8 mouse cellular contexts compared by ENCODE assay signal in the genomic region with DNA sequence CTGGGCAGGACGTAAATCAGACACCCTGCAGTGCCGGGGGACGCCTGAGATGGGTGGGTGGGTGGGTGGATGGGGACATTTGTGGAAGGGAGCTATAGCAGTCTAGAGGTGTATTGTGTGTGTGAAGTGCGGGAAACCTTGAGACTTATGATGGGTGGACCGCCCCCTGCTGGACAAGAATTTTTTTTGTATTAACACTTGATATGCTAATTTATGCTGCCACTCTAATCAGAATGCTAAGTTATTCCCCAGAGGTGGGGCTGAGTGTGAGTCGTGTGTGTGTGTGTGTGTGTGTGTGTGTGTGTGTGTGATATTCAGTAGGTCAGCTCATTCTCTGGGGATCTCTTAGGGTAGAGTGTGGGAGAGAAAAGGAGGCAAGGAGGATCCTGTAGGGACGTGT. TPM values are rescaled to one million over a fixed set of nuclear protein-coding genes. Genes with fewer than 3 reads are reported as not detected.
DNase-seq lines count a peak whose midpoint lies in the region; ATAC-seq and TF ChIP-seq lines count a peak whose summit lies in the region.

No protein-coding gene starts in this region.

- peak overlapping the region; percentile 93 for H3K27ac ChIP-seq in forebrain, embryonic 14.5 days (ENCODE audit: low read depth, low read length)
- no peak overlapping the region for H3K27ac ChIP-seq in liver, postnatal 0 days (ENCODE audit: low read depth)

- H3K4me1 ChIP-seq in megakaryocyte, embryonic 14.5 days, result peaks cover 61% of the 10 kb centered on the region
- peaks cover 26% of the 10 kb centered on the region for H3K4me1 ChIP-seq in forebrain, embryonic 14.5 days (ENCODE audit: control insufficient read depth, insufficient read depth, low read length)
- peaks cover 36% of the 10 kb centered on the region for H3K4me1 ChIP-seq in liver, postnatal 0 days (ENCODE audit: insufficient read depth)

- ATAC-seq in megakaryocyte, adult 5-6 weeks (ENCODE audit: poor library complexity, severe bottlenecking), result no peak
- ATAC-seq in forebrain, embryonic 14.5 days, result peak; percentile 6; the same call in 1 of the 2 replicates
- no peak for ATAC-seq in liver, postnatal 0 days
- no peak for ATAC-seq in monocyte, adult 5-6 weeks (replicated peaks; ENCODE audit: insufficient number of reproducible peaks, low FRiP score, low TSS enrichment, poor library complexity, severe bottlenecking)
- ATAC-seq in inflammation-experienced regulatory T-cells, adult 6 months, result no peak

- TF ChIP-seq EP300 in liver, postnatal 0 days (IDR thresholded peaks at IDR 0.05; ENCODE audit: low read depth), result no peak

- no peaks in the 10 kb centered on the region for H3K36me3 ChIP-seq in megakaryocyte, embryonic 14.5 days (replicated peaks; ENCODE audit: low read length)
- peaks cover 12% of the 10 kb centered on the region for H3K36me3 ChIP-seq in forebrain, embryonic 14.5 days (ENCODE audit: control insufficient read depth, insufficient read depth, low read length)
- H3K36me3 ChIP-seq in liver, postnatal 0 days (replicated peaks; ENCODE audit: insufficient read depth, low read length), result no peaks in the 10 kb centered on the region

- H3K4me3 ChIP-seq in megakaryocyte, embryonic 14.5 days (replicated peaks), result peak overlapping the region; percentile 97
- peak overlapping the region; percentile 74 for H3K4me3 ChIP-seq in forebrain, embryonic 14.5 days (ENCODE audit: low read depth, low read length)
- H3K4me3 ChIP-seq in liver, postnatal 0 days (ENCODE audit: low read depth, low read length), result no peak overlapping the region

- peak; percentile 53; the same call in 1 of the 2 replicates for TF ChIP-seq CTCF in brain, embryonic 14.5 days (IDR thresholded peaks at IDR 0.05; ENCODE audit: borderline replicate concordance, extremely low read depth, insufficient read depth, insufficient read length)
- peak; percentile 53 for TF ChIP-seq CTCF in liver, postnatal 0 days (IDR thresholded peaks at IDR 0.05; ENCODE audit: low read depth)

- H3K9me3 ChIP-seq in megakaryocyte, embryonic 14.5 days, result peaks cover 10% of the 10 kb centered on the region
- no peaks in the 10 kb centered on the region for H3K9me3 ChIP-seq in forebrain, embryonic 14.5 days (replicated peaks; ENCODE audit: control insufficient read depth, low read length)
- no peaks in the 10 kb centered on the region for H3K9me3 ChIP-seq in liver, postnatal 0 days (ENCODE audit: low read length)

- WGBS in forebrain, embryonic 14.5 days, result 17% methylated on average over 7 of the region's 7 CpGs
- 39% methylated on average over 7 of the region's 7 CpGs for WGBS in liver, postnatal 0 days (ENCODE audit: insufficient replicate concordance)

- peak; percentile 94 for DNase-seq in brain, embryonic 14.5 days (ENCODE audit: low read depth)
- peak; percentile 93 for DNase-seq in forebrain, embryonic 14.5 days (ENCODE audit: low spot score)
- DNase-seq in liver, postnatal 0 days, result no peak
- DNase-seq in urinary bladder, postnatal 25 days (ENCODE audit: low spot score), result no peak

- no peak for TF ChIP-seq POLR2A in brain, embryonic 14.5 days (IDR thresholded peaks at IDR 0.05; ENCODE audit: borderline replicate concordance, extremely low read depth, insufficient read depth, insufficient read length, poor library complexity, severe bottlenecking)

- peaks cover 83% of the 10 kb centered on the region for H3K27me3 ChIP-seq in megakaryocyte, embryonic 14.5 days (replicated peaks)
- no peaks in the 10 kb centered on the region for H3K27me3 ChIP-seq in forebrain, embryonic 14.5 days (replicated peaks; ENCODE audit: control insufficient read depth, insufficient read depth, low read length)
- H3K27me3 ChIP-seq in liver, postnatal 0 days (ENCODE audit: insufficient read depth, low read length), result peaks cover 52% of the 10 kb centered on the region

- peak overlapping the region; percentile 86; the same call in 1 of the 2 replicates for H3K9ac ChIP-seq in forebrain, embryonic 14.5 days (ENCODE audit: low read length)
- no peak overlapping the region for H3K9ac ChIP-seq in liver, postnatal 0 days (replicated peaks)

- H3K4me2 ChIP-seq in forebrain, embryonic 14.5 days (ENCODE audit: low read length), result peak overlapping the region; percentile 95
- H3K4me2 ChIP-seq in liver, postnatal 0 days (ENCODE audit: low read depth, low read length), result no peak overlapping the region

RNA-seq across cellular contexts. Expression of a gene that starts 2.9 kb away (rescaled TPM):
- 1.2 TPM in 1 of 2 replicates, not detected in the other for polyA plus RNA-seq in megakaryocyte, embryonic 14.5 days (2012; ENCODE audit: insufficient read depth, low replicate concordance)
- not detected in 2 replicates for total RNA-seq in megakaryocyte, adult 5-6 weeks (2015)
- total RNA-seq in megakaryocyte, adult 5-6 weeks (2017), result not detected in 2 replicates
- 111 and 157 TPM in 2 replicates for polyA plus RNA-seq in brain, embryonic 14.5 days (2012; rRNA removed)
- polyA plus RNA-seq in forebrain, embryonic 14.5 days (2014; fragmentation: Nextera tagmentation; extraction: Ambion mirVana), result 167 and 205 TPM in 2 replicates
- 0.63 and 0.69 TPM in 2 replicates for polyA plus RNA-seq in liver, postnatal 0 days (2015; fragmentation: Nextera tagmentation; extraction: Ambion mirVana)
- not detected in 3 replicates for total RNA-seq in monocyte, adult 5-6 weeks (2017)
- 1 to 10 TPM in 1 of 3 experiments, under 1 TPM in 1, not detected in 1; 0.13 to 1.2 TPM for polyA plus RNA-seq in inflammation-experienced regulatory T-cells, adult 6 months (2017; shearing (Covaris generic))

RNA-seq across cellular contexts. Expression of a gene that starts 17.5 kb away (rescaled TPM):
- 12.7 and 22.8 TPM in 2 replicates for polyA plus RNA-seq in megakaryocyte, embryonic 14.5 days (2012; ENCODE audit: insufficient read depth, low replicate concordance)
- not detected in 2 replicates for total RNA-seq in megakaryocyte, adult 5-6 weeks (2015)
- not detected in 2 replicates for total RNA-seq in megakaryocyte, adult 5-6 weeks (2017)
- polyA plus RNA-seq in brain, embryonic 14.5 days (2012; rRNA removed), result 5.0 and 8.7 TPM in 2 replicates
- 5.7 and 9.8 TPM in 2 replicates for polyA plus RNA-seq in forebrain, embryonic 14.5 days (2014; fragmentation: Nextera tagmentation; extraction: Ambion mirVana)
- polyA plus RNA-seq in liver, postnatal 0 days (2015; fragmentation: Nextera tagmentation; extraction: Ambion mirVana), result 5.5 and 5.8 TPM in 2 replicates
- total RNA-seq in monocyte, adult 5-6 weeks (2017), result not detected in 3 replicates
- not detected for polyA plus RNA-seq in inflammation-experienced regulatory T-cells, adult 6 months (2017; shearing (Covaris generic))

RNA-seq across cellular contexts. Expression of a gene that starts 24.9 kb away (rescaled TPM):
- polyA plus RNA-seq in megakaryocyte, embryonic 14.5 days (2012; ENCODE audit: insufficient read depth, low replicate concordance), result 19.9 and 37.0 TPM in 2 replicates
- 6.1 and 7.3 TPM in 2 replicates for total RNA-seq in megakaryocyte, adult 5-6 weeks (2015)
- 2.6 and 5.3 TPM in 2 replicates for total RNA-seq in megakaryocyte, adult 5-6 weeks (2017)
- 43.0 and 43.8 TPM in 2 replicates for polyA plus RNA-seq in brain, embryonic 14.5 days (2012; rRNA removed)
- polyA plus RNA-seq in forebrain, embryonic 14.5 days (2014; fragmentation: Nextera tagmentation; extraction: Ambion mirVana), result 46.6 and 51.3 TPM in 2 replicates
- polyA plus RNA-seq in liver, postnatal 0 days (2015; fragmentation: Nextera tagmentation; extraction: Ambion mirVana), result 84.8 and 94.7 TPM in 2 replicates
- total RNA-seq in monocyte, adult 5-6 weeks (2017), result 2.6 to 4.4 TPM (median 4.2 TPM) in 3 replicates
- 10 to 100 TPM; 58.9 to 90.9 (median 63.6) TPM for polyA plus RNA-seq in inflammation-experienced regulatory T-cells, adult 6 months (2017; shearing (Covaris generic))

RNA-seq across cellular contexts. Expression of a gene that starts 58.4 kb away (rescaled TPM):
- 0.46 TPM in 1 of 2 replicates, not detected in the other for polyA plus RNA-seq in megakaryocyte, embryonic 14.5 days (2012; ENCODE audit: insufficient read depth, low replicate concordance)
- total RNA-seq in megakaryocyte, adult 5-6 weeks (2015), result not detected in 2 replicates
- 0.37 and 2.4 TPM in 2 replicates for total RNA-seq in megakaryocyte, adult 5-6 weeks (2017)
- 0.19 and 0.40 TPM in 2 replicates for polyA plus RNA-seq in brain, embryonic 14.5 days (2012; rRNA removed)
- 0.37 and 1.2 TPM in 2 replicates for polyA plus RNA-seq in forebrain, embryonic 14.5 days (2014; fragmentation: Nextera tagmentation; extraction: Ambion mirVana)
- polyA plus RNA-seq in liver, postnatal 0 days (2015; fragmentation: Nextera tagmentation; extraction: Ambion mirVana), result 1.9 and 3.3 TPM in 2 replicates
- total RNA-seq in monocyte, adult 5-6 weeks (2017), result 0.29 to 3.4 TPM in 2 of 3 replicates, not detected in the other
- 1 to 10 TPM in 2 of 3 experiments, under 1 TPM in 1; 0.91 to 1.9 (median 1.7) TPM for polyA plus RNA-seq in inflammation-experienced regulatory T-cells, adult 6 months (2017; shearing (Covaris generic))

Comparison
In these comparisons a context has a peak if more than half of its experiments do, and no peak if none do; other contexts are left out.
1. DNase-seq: peak in brain, embryonic 14.5 days (single experiment) and forebrain, embryonic 14.5 days (single experiment); none in liver, postnatal 0 days (single experiment) and urinary bladder, postnatal 25 days (single experiment).
2. RNA of a gene that starts 2.9 kb away (polyA plus RNA-seq): 167 to 205 TPM in forebrain, embryonic 14.5 days and 111 to 157 TPM in brain, embryonic 14.5 days; 1.2 TPM in megakaryocyte, embryonic 14.5 days, 0.63 to 0.69 TPM in liver, postnatal 0 days and 0.13 to 1.2 TPM in inflammation-experienced regulatory T-cells, adult 6 months; every median in the first group is over 10 times any median in the second.